Mouse (Mus musculus) MEL (cell line): ENCODE measurements at regions not wholly inside any gene's neighbourhood (a gene's known extent, or its start where the extent isn't known, plus 50 kb on each side); places are given as distances from the start of the nearest gene placed in this dataset.

Source experiments
- CTCF ChIP-seq, 3 experiments: IDR thresholded peaks in 2 of 3; conservative IDR thresholded peaks in 1 of 3; 2 replicates each; pipeline ENCODE4 v1.5.1; 2011 to 2012; ENCODE audit warnings: low read length in 3 of 3, low read depth in 2 of 3, mild to moderate bottlenecking in 2 of 3, improper control_type of control experiment in 1 of 3, inconsistent platforms in 1 of 3, mixed read lengths in 1 of 3, moderate library complexity in 1 of 3; ENCODE audit not compliant: control insufficient read depth in 1 of 3, insufficient read depth in 1 of 3, poor library complexity in 1 of 3, severe bottlenecking in 1 of 3
- EP300 ChIP-seq, 2 experiments: IDR thresholded peaks; 2 replicates each; pipeline ENCODE4 v1.6.1; 2011; ENCODE audit warnings: improper control_type of control experiment in 2 of 2, low read length in 2 of 2, low read depth in 1 of 2, mild to moderate bottlenecking in 1 of 2
- MAX ChIP-seq: IDR thresholded peaks from 2 replicates; pipeline ENCODE4 v1.6.1; 2011; ENCODE audit warnings: low read length, improper control_type of control experiment
- POLR2A ChIP-seq, 2 experiments: IDR thresholded peaks; 2 replicates each; pipeline ENCODE4 v1.6.1; 2011 to 2012; ENCODE audit warnings: low read length in 2 of 2, mild to moderate bottlenecking in 2 of 2, control low read depth in 1 of 2, improper control_type of control experiment in 1 of 2, low read depth in 1 of 2, moderate library complexity in 1 of 2; ENCODE audit not compliant: control insufficient read depth in 1 of 2, insufficient read depth in 1 of 2, poor library complexity in 1 of 2
- POLR2AphosphoS5 ChIP-seq: IDR thresholded peaks from 2 replicates; pipeline ENCODE4 v1.6.1; 2012; ENCODE audit warnings: low read depth, borderline replicate concordance, mild to moderate bottlenecking, inconsistent platforms, low read length, moderate library complexity, mixed read lengths

DNA sequence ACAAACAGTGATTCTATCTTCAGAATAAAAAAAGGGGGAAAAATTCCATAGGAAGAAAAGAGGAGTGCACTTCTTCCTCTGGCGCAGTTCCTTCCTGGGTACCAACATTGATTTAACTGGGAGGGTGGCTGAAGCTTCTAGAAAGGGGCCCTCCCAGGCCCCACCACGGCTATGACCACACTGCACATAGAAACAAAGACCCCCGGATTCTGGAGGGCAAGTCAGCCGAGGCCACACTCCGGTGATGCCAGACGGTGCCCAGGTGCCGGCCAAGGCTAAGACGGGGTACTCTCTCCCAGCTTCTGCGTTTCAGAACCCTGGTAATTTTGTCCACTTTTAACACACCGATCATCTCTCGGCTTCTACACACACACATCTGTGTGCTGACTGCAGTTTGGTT, 435.8 kb downstream of the Zfp536 start:
- TF ChIP-seq POLR2A (IDR thresholded peaks at IDR 0.05; ENCODE audit: control insufficient read depth in 1 of 2, insufficient read depth in 1 of 2, low read depth in 1 of 2, low read length in 2 of 2, poor library complexity in 1 of 2) (no peak), POLR2AphosphoS5 (no peak), MAX (no peak), EP300 (IDR thresholded peaks at IDR 0.05; ENCODE audit: low read depth in 1 of 2, low read length in 2 of 2) (no peak), CTCF (IDR thresholded peaks at IDR 0.05 in 2 of 3, conservative IDR thresholded peaks at IDR 0.05 in 1 of 3; ENCODE audit: control insufficient read depth in 1 of 3, insufficient read depth in 1 of 3, low read depth in 2 of 3, low read length in 3 of 3, poor library complexity in 1 of 3, severe bottlenecking in 1 of 3) (no peak)
